Comparison of ENCODE assay signal across 20 mouse cellular contexts in genomic region chr2:119805536-119805935, GRCm38 (mm10). TPM values are rescaled to one million over a fixed set of nuclear protein-coding genes. Genes with fewer than 3 reads are reported as not detected.
DNase-seq lines count a peak whose midpoint lies in the region; ATAC-seq and TF ChIP-seq lines count a peak whose summit lies in the region.
"Had no signal": no experiment of that assay in that cellular context is flagged by ENCODE, and none has a peak within 500 bp of the region (broad histone marks: within the 10 kb centered on the region; RNA-seq: fewer than 3 reads in every experiment).

No protein-coding gene starts in this region.

- no peak overlapping the region for H3K4me3 ChIP-seq in layer of hippocampus, adult 2 months
- H3K4me3 ChIP-seq in E14TG2a.4 (replicated peaks; ENCODE audit: low read length), result 0 out of 2 replicates have a peak overlapping the region, but pooled peaks have one; percentile 10
- no peak overlapping the region for H3K4me3 ChIP-seq in hindbrain, postnatal 0 days (ENCODE audit: low read length)
- H3K4me3 ChIP-seq in heart, adult 2 months, result no peak overlapping the region
- H3K4me3 ChIP-seq: liver, embryonic 13.5 days; lung, embryonic 15.5 days had no signal

- no peak overlapping the region for H3K4me2 ChIP-seq in hindbrain, postnatal 0 days (ENCODE audit: low read depth, low read length)
- H3K4me2 ChIP-seq: liver, embryonic 13.5 days; lung, embryonic 15.5 days had no signal

- 57% methylated on average over 8 of the region's 8 CpGs for WGBS in hindbrain, postnatal 0 days
- WGBS in heart, adult 2 months, result 83% methylated on average over 8 of the region's 8 CpGs

- H3K79me2 ChIP-seq in heart, adult 2 months (replicated peaks; ENCODE audit: control insufficient read depth, insufficient read depth, low read length), result no peaks in the 10 kb centered on the region

- TF ChIP-seq POLR2A in heart, adult 2 months (IDR thresholded peaks at IDR 0.05; ENCODE audit: insufficient read depth, low read depth, low read length), result no peak

- peak overlapping the region; percentile 35; the same call in 1 of the 2 replicates for H3K9ac ChIP-seq in hindbrain, postnatal 0 days (replicated peaks; ENCODE audit: low read length)
- H3K9ac ChIP-seq in heart, adult 2 months (ENCODE audit: low read depth, low read length), result no peak overlapping the region
- H3K9ac ChIP-seq: liver, embryonic 13.5 days; lung, embryonic 15.5 days had no signal

- H3K27ac ChIP-seq in layer of hippocampus, adult 2 months, result peak overlapping the region; percentile 55; the same call in 1 of the 2 replicates
- 0 out of 2 replicates have a peak overlapping the region, but pooled peaks have one; percentile 54 for H3K27ac ChIP-seq in hindbrain, postnatal 0 days
- no peak overlapping the region for H3K27ac ChIP-seq in heart, adult 2 months
- H3K27ac ChIP-seq: liver, embryonic 13.5 days; macrophage had no signal

- peak; percentile 53 for DNase-seq in cerebellum, adult 9-11 months
- no peak for DNase-seq in cerebellum, adult 8-10 months
- no peak for DNase-seq in layer of hippocampus, adult 2 months (ENCODE audit: low spot score in 2 of 2)
- DNase-seq in layer of hippocampus, postnatal 10 days (ENCODE audit: low spot score in 2 of 2), result no peak
- DNase-seq in hindbrain, postnatal 0 days (ENCODE audit: low spot score), result no peak
- no peak for DNase-seq in heart, adult 2 months
- DNase-seq: adrenal gland, postnatal 10 days; gastrocnemius, postnatal 14 days; kidney, adult 8-10 months; kidney, postnatal 25 days; layer of hippocampus, adult 9-11 months; liver, embryonic 13.5 days; right cerebral cortex, postnatal 4 days; thymus, postnatal 4 days had no signal

- no peak for TF ChIP-seq CTCF in layer of hippocampus, adult 2 months (conservative IDR thresholded peaks at IDR 0.05)
- TF ChIP-seq CTCF in E14TG2a.4 (conservative IDR thresholded peaks at IDR 0.05; ENCODE audit: low read length), result no peak
- no peak for TF ChIP-seq CTCF in hindbrain, postnatal 0 days (IDR thresholded peaks at IDR 0.05; ENCODE audit: low read depth)
- TF ChIP-seq CTCF in heart, adult 2 months (IDR thresholded peaks at IDR 0.05), result no peak

- H3K4me1 ChIP-seq in E14TG2a.4 (replicated peaks; ENCODE audit: low read depth, low read length), result peaks cover 99% of the 10 kb centered on the region
- H3K4me1 ChIP-seq in hindbrain, postnatal 0 days (ENCODE audit: insufficient read depth, low read length), result peaks cover 23% of the 10 kb centered on the region
- no peaks in the 10 kb centered on the region; the same call in 1 of the 2 replicates for H3K4me1 ChIP-seq in heart, adult 2 months (ENCODE audit: control insufficient read depth, insufficient read depth, low read length)

- ATAC-seq in hindbrain, postnatal 0 days, result no peak

- H3K9me3 ChIP-seq in E14TG2a.4 (ENCODE audit: low read length), result no peaks in the 10 kb centered on the region
- no peaks in the 10 kb centered on the region for H3K9me3 ChIP-seq in hindbrain, postnatal 0 days (ENCODE audit: low read length)
- H3K9me3 ChIP-seq: liver, embryonic 13.5 days; lung, embryonic 15.5 days had no signal

- peaks cover 92% of the 10 kb centered on the region for H3K36me3 ChIP-seq in E14TG2a.4 (ENCODE audit: insufficient read depth, low read length)
- peaks cover 19% of the 10 kb centered on the region; the same call in 1 of the 2 replicates for H3K36me3 ChIP-seq in hindbrain, postnatal 0 days (ENCODE audit: insufficient read depth, low read length)
- H3K36me3 ChIP-seq in heart, adult 2 months (ENCODE audit: control insufficient read depth, insufficient read depth, low read length), result no peaks in the 10 kb centered on the region
- H3K36me3 ChIP-seq: liver, embryonic 13.5 days had no signal

- intact Hi-C loops in heart, adult 2 months (cut with DNase I), result no loop called here

- H3K27me3 ChIP-seq in E14TG2a.4 (ENCODE audit: insufficient read depth, low read length), result no peaks in the 10 kb centered on the region
- H3K27me3 ChIP-seq in hindbrain, postnatal 0 days (ENCODE audit: insufficient read depth, low read length), result no peaks in the 10 kb centered on the region
- no peaks in the 10 kb centered on the region for H3K27me3 ChIP-seq in heart, adult 2 months (ENCODE audit: control insufficient read depth, insufficient read depth, low read length)
- H3K27me3 ChIP-seq: lung, embryonic 15.5 days had no signal

- TF ChIP-seq EP300 in heart, adult 2 months (IDR thresholded peaks at IDR 0.05; ENCODE audit: insufficient read depth, low read depth, low read length), result no peak

RNA-seq across cellular contexts. Expression of gene Tyro3, which starts 8.0 kb away (rescaled TPM):
- 10 to 100 TPM; 75.5 to 80.8 TPM for total RNA-seq in layer of hippocampus, adult 2 months (2021)
- 10 to 100 TPM; 48.6 to 64.7 TPM for total RNA-seq in layer of hippocampus, postnatal 10 days (2021)
- 85.8 and 98.9 TPM in 2 replicates for total RNA-seq in hindbrain, postnatal 0 days (2014; rRNA removed)
- polyA plus RNA-seq in hindbrain, postnatal 0 days (2015; fragmentation: Nextera tagmentation; extraction: Ambion mirVana), result 26.5 and 26.6 TPM in 2 replicates
- total RNA-seq in heart, adult 2 months (2021), result 1 to 10 TPM; 1.2 to 1.5 TPM
- 1.6 and 2.7 TPM in 2 replicates for polyA plus RNA-seq in heart, adult 2 months (2012; rRNA removed)

RNA-seq across cellular contexts. Expression of gene Rpap1, which starts 18.2 kb away (rescaled TPM):
- 10 to 100 TPM; 18.6 to 19.6 TPM for total RNA-seq in layer of hippocampus, adult 2 months (2021)
- 10 to 100 TPM; 16.4 to 16.7 TPM for total RNA-seq in layer of hippocampus, postnatal 10 days (2021)
- total RNA-seq in hindbrain, postnatal 0 days (2014; rRNA removed), result 19.6 and 22.5 TPM in 2 replicates
- 11.2 and 11.9 TPM in 2 replicates for polyA plus RNA-seq in hindbrain, postnatal 0 days (2015; fragmentation: Nextera tagmentation; extraction: Ambion mirVana)
- 10 to 100 TPM; 12.2 to 13.3 TPM for total RNA-seq in heart, adult 2 months (2021)
- 10.5 and 12.1 TPM in 2 replicates for polyA plus RNA-seq in heart, adult 2 months (2012; rRNA removed)

RNA-seq across cellular contexts. Expression of gene Ltk, which starts 45.3 kb away (rescaled TPM):
- 10 to 100 TPM; 13.7 to 14.3 TPM for total RNA-seq in layer of hippocampus, adult 2 months (2021)
- total RNA-seq in layer of hippocampus, postnatal 10 days (2021), result 1 to 10 TPM; 3.6 to 4.8 TPM
- total RNA-seq in hindbrain, postnatal 0 days (2014; rRNA removed), result 5.8 and 8.5 TPM in 2 replicates
- polyA plus RNA-seq in hindbrain, postnatal 0 days (2015; fragmentation: Nextera tagmentation; extraction: Ambion mirVana), result 2.0 TPM in 2 replicates
- not detected for total RNA-seq in heart, adult 2 months (2021)
- polyA plus RNA-seq in heart, adult 2 months (2012; rRNA removed), result 0.09 and 0.39 TPM in 2 replicates
- total RNA-seq: gastrocnemius, postnatal 14 days; heart, adult 8-10 months had no signal
- polyA plus RNA-seq: embryonic facial prominence, embryonic 11.5 days; heart, embryonic 16.5 days; liver, embryonic 13.5 days; macrophage had no signal

Comparison
In these comparisons a context has a peak if more than half of its experiments do, and no peak if none do; other contexts are left out.
1. RNA of gene Tyro3, which starts 8.0 kb away (total RNA-seq): 85.8 to 98.9 TPM in hindbrain, postnatal 0 days, 75.5 to 80.8 TPM in layer of hippocampus, adult 2 months and 48.6 to 64.7 TPM in layer of hippocampus, postnatal 10 days; 1.2 to 1.5 TPM in heart, adult 2 months; every median in the first group is over 10 times any median in the second.